Mouse (Mus musculus): ENCODE measurements at regions not wholly inside any gene's neighbourhood (a gene's known extent, or its start where the extent isn't known, plus 50 kb on each side); places are given as distances from the start of the nearest gene placed in this dataset.

- Histone ChIP-seq H3K36me3 (ENCODE audit: control insufficient read depth, insufficient read depth, low read length) (no peaks in the 10 kb centered on the region), H3K4me3 (no peak overlapping the region), H3K27ac (no peak overlapping the region), H3K79me2 (replicated peaks; ENCODE audit: control insufficient read depth, insufficient read depth, low read length) (no peaks in the 10 kb centered on the region), H3K4me1 (ENCODE audit: control insufficient read depth, insufficient read depth, low read length) (no peaks in the 10 kb centered on the region; the same call in 1 of the 2 replicates), H3K27me3 (ENCODE audit: control insufficient read depth, insufficient read depth, low read length) (no peaks in the 10 kb centered on the region), H3K9ac (ENCODE audit: low read depth, low read length) (no peak overlapping the region)
- no peak for DNase-seq
- no peak for TF ChIP-seq EP300 (IDR thresholded peaks at IDR 0.05; ENCODE audit: insufficient read depth, low read depth, low read length)
- no peak for TF ChIP-seq POLR2A (IDR thresholded peaks at IDR 0.05; ENCODE audit: insufficient read depth, low read depth, low read length)
- no peak for TF ChIP-seq CTCF (IDR thresholded peaks at IDR 0.05)
- 71% methylated on average over 7 of the region's 7 CpGs for WGBS
- intact Hi-C loops (cut with DNase I), result no loop called here
These were observed 106.7 kb downstream of the Cpeb2 start for GRCm38 (mm10) chr5:43339671-43340070.

GRCm38 (mm10) chr5:43341475-43341874, 108.5 kb downstream of the Cpeb2 start:
- H3K79me2 ChIP-seq (replicated peaks; ENCODE audit: control insufficient read depth, insufficient read depth, low read length), result no peaks in the 10 kb centered on the region
- no peaks in the 10 kb centered on the region for H3K36me3 ChIP-seq (ENCODE audit: control insufficient read depth, insufficient read depth, low read length)
- 86% methylated on average over 2 of the region's 2 CpGs for WGBS
- DNase-seq, result no peak
- intact Hi-C loops (cut with DNase I), result no loop called here
- H3K9ac ChIP-seq (ENCODE audit: low read depth, low read length), result no peak overlapping the region
- H3K27ac ChIP-seq, result no peak overlapping the region
- H3K4me3 ChIP-seq, result no peak overlapping the region
- H3K4me1 ChIP-seq (ENCODE audit: control insufficient read depth, insufficient read depth, low read length), result no peaks in the 10 kb centered on the region; the same call in 1 of the 2 replicates
- no peaks in the 10 kb centered on the region for H3K27me3 ChIP-seq (ENCODE audit: control insufficient read depth, insufficient read depth, low read length)
- TF ChIP-seq EP300 (IDR thresholded peaks at IDR 0.05; ENCODE audit: insufficient read depth, low read depth, low read length) (no peak), CTCF (IDR thresholded peaks at IDR 0.05) (no peak), POLR2A (IDR thresholded peaks at IDR 0.05; ENCODE audit: insufficient read depth, low read depth, low read length) (no peak)

GRCm38 (mm10) chr5:43344441-43344840, 111.5 kb downstream of the Cpeb2 start:
- Histone ChIP-seq H3K27me3 (ENCODE audit: control insufficient read depth, insufficient read depth, low read length) (no peaks in the 10 kb centered on the region), H3K27ac (no peak overlapping the region), H3K36me3 (ENCODE audit: control insufficient read depth, insufficient read depth, low read length) (no peaks in the 10 kb centered on the region), H3K4me1 (ENCODE audit: control insufficient read depth, insufficient read depth, low read length) (no peaks in the 10 kb centered on the region; the same call in 1 of the 2 replicates), H3K79me2 (replicated peaks; ENCODE audit: control insufficient read depth, insufficient read depth, low read length) (no peaks in the 10 kb centered on the region), H3K9ac (ENCODE audit: low read depth, low read length) (no peak overlapping the region), H3K4me3 (no peak overlapping the region)
- TF ChIP-seq CTCF (IDR thresholded peaks at IDR 0.05) (no peak), POLR2A (IDR thresholded peaks at IDR 0.05; ENCODE audit: insufficient read depth, low read depth, low read length) (no peak), EP300 (IDR thresholded peaks at IDR 0.05; ENCODE audit: insufficient read depth, low read depth, low read length) (no peak)
- no peak for DNase-seq
- 58% methylated on average over 1 of the region's 1 CpGs for WGBS
- intact Hi-C loops (cut with DNase I), result no loop called here

GRCm38 (mm10) chr5:43350987-43351386, 118.0 kb downstream of the Cpeb2 start:
- H3K27ac ChIP-seq, result no peak overlapping the region
- H3K79me2 ChIP-seq (replicated peaks; ENCODE audit: control insufficient read depth, insufficient read depth, low read length), result no peaks in the 10 kb centered on the region
- H3K4me3 ChIP-seq, result no peak overlapping the region
- no peak for DNase-seq
- WGBS, result 63% methylated on average over 2 of the region's 2 CpGs
- peaks cover 4% of the 10 kb centered on the region for H3K4me1 ChIP-seq (ENCODE audit: control insufficient read depth, insufficient read depth, low read length)
- H3K27me3 ChIP-seq (ENCODE audit: control insufficient read depth, insufficient read depth, low read length), result no peaks in the 10 kb centered on the region
- TF ChIP-seq CTCF (IDR thresholded peaks at IDR 0.05) (no peak), EP300 (IDR thresholded peaks at IDR 0.05; ENCODE audit: insufficient read depth, low read depth, low read length) (no peak)
- intact Hi-C loops (cut with DNase I), result no loop called here
- no peaks in the 10 kb centered on the region for H3K36me3 ChIP-seq (ENCODE audit: control insufficient read depth, insufficient read depth, low read length)
- no peak overlapping the region for H3K9ac ChIP-seq (ENCODE audit: low read depth, low read length)

- no peak overlapping the region for H3K4me3 ChIP-seq
- no peak overlapping the region for H3K27ac ChIP-seq
- H3K36me3 ChIP-seq (ENCODE audit: control insufficient read depth, insufficient read depth, low read length), result no peaks in the 10 kb centered on the region
- intact Hi-C loops (cut with DNase I), result no loop called here
- no peak for TF ChIP-seq CTCF (IDR thresholded peaks at IDR 0.05)
- no peak for TF ChIP-seq EP300 (IDR thresholded peaks at IDR 0.05; ENCODE audit: insufficient read depth, low read depth, low read length)
- TF ChIP-seq POLR2A (IDR thresholded peaks at IDR 0.05; ENCODE audit: insufficient read depth, low read depth, low read length), result no peak
- no peaks in the 10 kb centered on the region for H3K27me3 ChIP-seq (ENCODE audit: control insufficient read depth, insufficient read depth, low read length)
- no peaks in the 10 kb centered on the region for H3K79me2 ChIP-seq (replicated peaks; ENCODE audit: control insufficient read depth, insufficient read depth, low read length)
- no peak for DNase-seq
- H3K9ac ChIP-seq (ENCODE audit: low read depth, low read length), result no peak overlapping the region
- WGBS, result 85% methylated on average over 23 of the region's 23 CpGs
- peaks cover 4% of the 10 kb centered on the region for H3K4me1 ChIP-seq (ENCODE audit: control insufficient read depth, insufficient read depth, low read length)
These were observed 120.3 kb downstream of the Cpeb2 start for GRCm38 (mm10) chr5:43353021-43353990.

- peak overlapping the region; percentile 61 for H3K9ac ChIP-seq (ENCODE audit: low read depth, low read length)
- no peak for DNase-seq
- no peaks in the 10 kb centered on the region for H3K27me3 ChIP-seq (ENCODE audit: control insufficient read depth, insufficient read depth, low read length)
- peak overlapping the region; percentile 40 for H3K4me3 ChIP-seq
- TF ChIP-seq CTCF (IDR thresholded peaks at IDR 0.05), result no peak
- no peak for TF ChIP-seq POLR2A (IDR thresholded peaks at IDR 0.05; ENCODE audit: insufficient read depth, low read depth, low read length)
- no peak for TF ChIP-seq EP300 (IDR thresholded peaks at IDR 0.05; ENCODE audit: insufficient read depth, low read depth, low read length)
- peak overlapping the region; percentile 84 for H3K27ac ChIP-seq
- 38% methylated on average over 14 of the region's 14 CpGs for WGBS
- intact Hi-C loops (cut with DNase I), result loop anchor here (2.0 kb wide), 1 partner anchor 122 kb away; the partner anchor contains the start of gene Cpeb2
- H3K79me2 ChIP-seq (replicated peaks; ENCODE audit: control insufficient read depth, insufficient read depth, low read length), result no peaks in the 10 kb centered on the region
- no peaks in the 10 kb centered on the region for H3K36me3 ChIP-seq (ENCODE audit: control insufficient read depth, insufficient read depth, low read length)
- peaks cover 4% of the 10 kb centered on the region for H3K4me1 ChIP-seq (ENCODE audit: control insufficient read depth, insufficient read depth, low read length)
These were observed 121.5 kb downstream of the Cpeb2 start for GRCm38 (mm10) chr5:43354351-43354942.
